Mouse (Mus musculus) erythroblast, embryonic 14.5 days (primary cell): ENCODE measurements around the gene Sdf2.

ENCODE experiments used
- GATA1 ChIP-seq: IDR thresholded peaks from 2 replicates; pipeline ENCODE4 v1.6.1; 2012; ENCODE audit warnings: low read length, inconsistent platforms, mixed read lengths
- TAL1 ChIP-seq: IDR thresholded peaks from 3 replicates; pipeline ENCODE4 v1.6.1; 2012; ENCODE audit warnings: low read length, inconsistent platforms, mixed read lengths

GRCm38 (mm10) chr11:78245627-78246317 is at the start of gene Sdf2, which contains the start of gene Supt6:
- TF ChIP-seq GATA1 (no peak), TAL1 (no peak)
